Mouse (Mus musculus) heart, postnatal 0 days (tissue): ENCODE measurements at regions not wholly inside any gene's neighbourhood (a gene's known extent, or its start where the extent isn't known, plus 50 kb on each side); places are given as distances from the start of the nearest gene placed in this dataset.

Experiments
- CTCF ChIP-seq: IDR thresholded peaks from 2 replicates; pipeline ENCODE4 v1.5.1; 2016; ENCODE audit warnings: antibody characterized with exemption, control low read depth, low read depth
- EP300 ChIP-seq: IDR thresholded peaks from 2 replicates; pipeline ENCODE4 v1.6.1; 2016; ENCODE audit warnings: antibody characterized with exemption, low read depth

- TF ChIP-seq CTCF (no peak), EP300 (no peak)
These were observed 246.9 kb upstream of the Pik3r1 start for GRCm38 (mm10) chr13:102014958-102015357.
